Mouse (Mus musculus): ENCODE data around the gene Zfyve28.

GRCm38 (mm10) chr5:34325286-34325685, 37.0 kb upstream of the Zfyve28 start:
- TF ChIP-seq GATA1 (IDR thresholded peaks at IDR 0.05; ENCODE audit: borderline replicate concordance, low read length) (no peak), FLI1 (IDR thresholded peaks at IDR 0.05; ENCODE audit: low read length) (no peak)
